In the genomic region with DNA sequence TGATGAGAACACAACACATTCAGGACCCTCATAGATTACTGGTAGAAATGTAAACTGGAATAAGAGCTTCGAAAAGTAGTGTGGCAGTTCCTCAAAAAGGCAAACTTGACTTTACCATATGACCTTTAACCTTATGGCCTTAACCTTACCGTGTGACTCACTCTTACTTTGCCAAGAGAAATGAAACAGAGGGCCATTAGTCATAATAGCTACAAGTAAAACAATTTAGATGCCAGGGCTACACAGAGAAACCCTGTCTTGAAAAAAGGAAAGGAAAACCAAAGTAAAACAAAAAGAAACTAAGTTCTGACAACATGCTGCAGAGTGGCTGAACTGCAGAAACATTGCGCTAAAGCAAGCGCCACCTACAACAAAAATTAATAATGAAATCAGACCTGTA, we compare ENCODE assay signal across 12 mouse cellular contexts.
"Had no signal": no experiment of that assay in that cellular context is flagged by ENCODE, and none has a peak within 500 bp of the region (broad histone marks: within the 10 kb centered on the region; RNA-seq: fewer than 3 reads in every experiment).

No protein-coding gene starts in this region.

- ATAC-seq: liver, postnatal 0 days; midbrain, embryonic 13.5 days; midbrain, embryonic 16.5 days had no signal

- H3K36me3 ChIP-seq: kidney, embryonic 15.5 days; limb, embryonic 10.5 days; limb, embryonic 13.5 days; midbrain, embryonic 13.5 days; neural tube, embryonic 12.5 days; neural tube, embryonic 15.5 days had no signal

- H3K27ac ChIP-seq: kidney, embryonic 15.5 days; limb, embryonic 10.5 days; limb, embryonic 13.5 days; liver, embryonic 14.5 days; macrophage; midbrain, embryonic 13.5 days; neural tube, embryonic 12.5 days; neural tube, embryonic 15.5 days; stomach, postnatal 0 days had no signal

- H3K9ac ChIP-seq: kidney, embryonic 15.5 days; limb, embryonic 13.5 days; liver, embryonic 14.5 days; liver, postnatal 0 days; lung, embryonic 14.5 days; midbrain, embryonic 13.5 days; neural tube, embryonic 12.5 days; neural tube, embryonic 15.5 days had no signal

- H3K4me3 ChIP-seq: kidney, embryonic 15.5 days; limb, embryonic 10.5 days; limb, embryonic 13.5 days; midbrain, embryonic 13.5 days; neural tube, embryonic 12.5 days; neural tube, embryonic 15.5 days had no signal

- H3K4me1 ChIP-seq: kidney, embryonic 15.5 days; limb, embryonic 10.5 days; limb, embryonic 13.5 days; midbrain, embryonic 13.5 days; neural tube, embryonic 12.5 days; neural tube, embryonic 15.5 days had no signal

- H3K27me3 ChIP-seq: kidney, embryonic 15.5 days; limb, embryonic 13.5 days; midbrain, embryonic 13.5 days; neural tube, embryonic 12.5 days; neural tube, embryonic 15.5 days had no signal
